ENCODE assay signal across 1 mouse cellular context in the genomic region with DNA sequence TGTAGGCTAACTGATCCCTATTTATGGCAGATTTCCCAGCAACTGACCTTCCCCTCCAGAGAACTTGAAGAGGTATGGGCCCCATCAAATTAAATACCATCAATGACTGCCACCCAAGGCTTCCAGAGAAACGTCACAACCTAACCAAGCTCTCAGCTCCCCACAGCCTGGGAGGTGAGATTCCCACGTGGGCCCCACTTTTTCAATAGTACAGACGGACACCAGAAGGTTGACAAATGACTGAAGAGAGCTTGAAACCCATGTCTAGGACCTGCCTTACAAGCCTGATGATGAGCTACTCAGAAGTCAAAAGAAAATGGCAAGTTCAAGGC.
TF ChIP-seq lines count a peak whose summit lies in the region.

No protein-coding gene starts in this region.

TF ChIP-seq in C2C12, 6 proteins besides CTCF, POLR2A, EP300 and RAD21 (continued from another document):
- TF ChIP-seq FOSL1 (IDR thresholded peaks at IDR 0.05; ENCODE audit: insufficient read depth, low read length, poor library complexity, severe bottlenecking): no peak
- TF ChIP-seq MYOG (IDR thresholded peaks at IDR 0.05; ENCODE audit: control insufficient read depth, extremely low read depth, insufficient read length): no peak
TF ChIP-seq in C2C12: peak in this region for 0.
